Mouse (Mus musculus): ENCODE data around the gene Cpped1. TPM values are rescaled to one million over a fixed set of nuclear protein-coding genes. Genes with fewer than 3 reads are reported as not detected.

The Cpped1 gene
- polyA plus RNA-seq, 1 experiment from 2014 or later = 37.3 TPM

GRCm38 (mm10) chr16:11820791-11821190 is 88.5 kb downstream of the Cpped1 start:
- 75% methylated on average over 7 of the region's 7 CpGs for WGBS
- no peak overlapping the region for H3K9ac ChIP-seq (ENCODE audit: low read depth, low read length)
- no peak overlapping the region for H3K4me2 ChIP-seq (replicated peaks; ENCODE audit: low read depth, low read length)
- H3K4me1 ChIP-seq (ENCODE audit: control insufficient read depth, insufficient read depth, low read length) = no peaks in the 10 kb centered on the region
- no peak overlapping the region for H3K27ac ChIP-seq (ENCODE audit: low read depth, low read length)
- no peaks in the 10 kb centered on the region for H3K36me3 ChIP-seq (ENCODE audit: control insufficient read depth, insufficient read depth, low read length)
- ATAC-seq (ENCODE audit: low FRiP score, low TSS enrichment) = no peak
- H3K4me3 ChIP-seq (ENCODE audit: low read length) = no peak overlapping the region
- no peaks in the 10 kb centered on the region for H3K9me3 ChIP-seq (ENCODE audit: control insufficient read depth, low read length)
- no peaks in the 10 kb centered on the region for H3K27me3 ChIP-seq (ENCODE audit: control insufficient read depth, insufficient read depth, low read length)

DNA sequence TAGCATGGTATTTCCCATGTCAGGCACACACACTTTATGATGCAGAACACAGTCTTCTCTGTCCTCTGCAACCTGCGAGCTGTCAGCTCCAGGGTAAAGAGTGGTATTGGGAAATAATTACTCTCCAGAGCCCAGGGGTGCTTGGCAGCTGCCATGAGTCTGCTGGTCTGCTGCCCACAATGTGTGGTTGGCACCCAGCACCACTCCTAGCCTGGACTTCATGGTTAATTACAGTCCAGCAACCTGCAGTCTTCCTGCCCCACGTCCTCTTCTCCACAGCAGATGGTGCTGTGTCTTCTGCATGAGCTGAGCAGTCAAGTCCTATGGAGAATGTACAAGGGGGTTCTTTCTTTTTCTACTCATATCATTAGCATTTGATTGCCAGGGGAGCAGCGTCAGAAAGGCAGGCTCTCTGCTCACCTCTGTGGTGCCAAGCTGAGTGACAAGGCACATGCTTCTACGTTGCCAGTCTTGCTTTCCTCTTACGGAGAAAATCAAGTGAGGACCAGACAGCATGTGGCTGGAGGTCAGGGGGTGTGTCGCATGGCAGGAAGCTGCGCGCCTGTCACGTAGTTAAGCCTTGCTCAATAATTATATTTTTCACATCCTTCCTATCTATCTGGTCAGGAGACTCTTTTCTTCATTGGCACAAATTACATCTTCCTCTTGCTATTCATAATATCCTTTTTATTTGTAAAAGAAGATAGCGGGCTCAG is 94.2 kb downstream of the Cpped1 start:
- ATAC-seq (ENCODE audit: low FRiP score, low TSS enrichment) = no peak
- H3K27me3 ChIP-seq (ENCODE audit: control insufficient read depth, insufficient read depth, low read length) = no peaks in the 10 kb centered on the region
- H3K4me3 ChIP-seq (ENCODE audit: low read length) = no peak overlapping the region
- 77% methylated on average over 10 of the region's 10 CpGs for WGBS
- H3K4me2 ChIP-seq (replicated peaks; ENCODE audit: low read depth, low read length) = no peak overlapping the region
- H3K9ac ChIP-seq (ENCODE audit: low read depth, low read length) = no peak overlapping the region
- H3K27ac ChIP-seq (ENCODE audit: low read depth, low read length) = no peak overlapping the region
- no peaks in the 10 kb centered on the region for H3K36me3 ChIP-seq (ENCODE audit: control insufficient read depth, insufficient read depth, low read length)
- H3K4me1 ChIP-seq (ENCODE audit: control insufficient read depth, insufficient read depth, low read length) = no peaks in the 10 kb centered on the region
- H3K9me3 ChIP-seq (ENCODE audit: control insufficient read depth, low read length) = no peaks in the 10 kb centered on the region

- Histone ChIP-seq H3K4me1 (ENCODE audit: control insufficient read depth, insufficient read depth, low read length) (no peaks in the 10 kb centered on the region), H3K9me3 (ENCODE audit: control insufficient read depth, low read length) (no peaks in the 10 kb centered on the region), H3K9ac (ENCODE audit: low read depth, low read length) (no peak overlapping the region), H3K4me2 (replicated peaks; ENCODE audit: low read depth, low read length) (no peak overlapping the region), H3K27ac (ENCODE audit: low read depth, low read length) (no peak overlapping the region), H3K36me3 (ENCODE audit: control insufficient read depth, insufficient read depth, low read length) (no peaks in the 10 kb centered on the region), H3K4me3 (ENCODE audit: low read length) (no peak overlapping the region), H3K27me3 (ENCODE audit: control insufficient read depth, insufficient read depth, low read length) (no peaks in the 10 kb centered on the region)
- ATAC-seq (ENCODE audit: low FRiP score, low TSS enrichment) = no peak; the same call in 1 of the 2 replicates
- WGBS = 54% methylated on average over 8 of the region's 8 CpGs
Observed at GRCm38 (mm10) chr16:11812119-11812518, 97.1 kb downstream of the Cpped1 start.

DNA sequence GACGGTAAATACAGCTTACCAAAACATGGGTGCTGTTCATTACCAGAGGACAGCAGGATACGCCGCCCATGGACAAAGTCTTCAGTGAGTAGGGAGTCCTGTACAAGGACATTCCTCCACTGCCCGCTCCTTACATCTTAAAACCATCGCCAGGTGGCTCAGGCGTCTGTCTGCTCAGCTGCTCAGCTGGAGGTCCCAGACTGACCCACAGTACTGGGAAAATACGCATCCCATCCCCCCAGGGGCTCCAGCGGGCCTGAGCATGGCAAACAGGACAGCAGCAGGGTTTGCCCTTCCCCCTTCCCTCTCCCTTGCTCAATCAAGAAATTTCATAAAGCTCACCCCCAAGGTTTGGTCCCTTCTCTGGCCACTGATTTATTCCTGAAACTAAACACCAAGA is 99.6 kb downstream of the Cpped1 start:
- H3K27me3 ChIP-seq (ENCODE audit: control insufficient read depth, insufficient read depth, low read length) = no peaks in the 10 kb centered on the region
- no peaks in the 10 kb centered on the region for H3K4me1 ChIP-seq (ENCODE audit: control insufficient read depth, insufficient read depth, low read length)
- no peak for ATAC-seq (ENCODE audit: low FRiP score, low TSS enrichment)
- H3K36me3 ChIP-seq (ENCODE audit: control insufficient read depth, insufficient read depth, low read length) = no peaks in the 10 kb centered on the region
- no peaks in the 10 kb centered on the region for H3K9me3 ChIP-seq (ENCODE audit: control insufficient read depth, low read length)
- 61% methylated on average over 8 of the region's 8 CpGs for WGBS
- no peak overlapping the region for H3K27ac ChIP-seq (ENCODE audit: low read depth, low read length)
- no peak overlapping the region for H3K4me2 ChIP-seq (replicated peaks; ENCODE audit: low read depth, low read length)
- H3K9ac ChIP-seq (ENCODE audit: low read depth, low read length) = no peak overlapping the region
- H3K4me3 ChIP-seq (ENCODE audit: low read length) = no peak overlapping the region

DNA sequence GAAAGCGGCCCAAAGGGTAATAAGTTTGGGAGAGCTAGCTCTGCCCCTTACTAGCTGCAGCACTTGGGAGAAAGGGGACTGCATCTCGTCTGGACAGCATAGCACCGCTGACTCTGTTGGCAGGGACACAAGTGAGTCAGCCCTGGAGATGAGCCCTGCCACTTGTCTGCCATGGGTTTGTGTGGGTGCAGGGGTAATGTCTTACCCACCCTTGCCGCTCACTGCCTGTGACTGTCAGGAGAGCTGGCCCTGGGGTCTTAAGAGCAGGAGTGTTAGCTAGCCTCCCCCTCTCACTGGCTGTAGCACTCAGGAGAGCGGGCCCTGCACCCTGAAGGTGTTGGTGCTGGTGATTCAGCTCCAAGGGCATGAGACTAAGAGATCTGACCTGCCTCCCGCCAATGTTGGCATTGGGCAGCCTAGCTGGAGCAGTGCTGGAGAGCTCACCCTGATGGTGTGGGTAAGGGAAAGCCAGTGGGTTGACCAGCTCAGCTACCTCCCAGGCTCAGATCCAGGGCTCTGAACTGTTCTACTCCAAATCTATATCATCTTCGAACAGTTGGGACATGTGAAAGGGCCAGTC is 107.2 kb downstream of the Cpped1 start:
- no peak overlapping the region for H3K4me2 ChIP-seq (replicated peaks; ENCODE audit: low read depth, low read length)
- H3K9me3 ChIP-seq (ENCODE audit: control insufficient read depth, low read length) = no peaks in the 10 kb centered on the region
- H3K9ac ChIP-seq (ENCODE audit: low read depth, low read length) = no peak overlapping the region
- H3K27ac ChIP-seq (ENCODE audit: low read depth, low read length) = no peak overlapping the region
- no peaks in the 10 kb centered on the region for H3K4me1 ChIP-seq (ENCODE audit: control insufficient read depth, insufficient read depth, low read length)
- no peaks in the 10 kb centered on the region for H3K36me3 ChIP-seq (ENCODE audit: control insufficient read depth, insufficient read depth, low read length)
- ATAC-seq (ENCODE audit: low FRiP score, low TSS enrichment) = no peak
- no peak overlapping the region for H3K4me3 ChIP-seq (ENCODE audit: low read length)
- 92% methylated on average over 7 of the region's 7 CpGs for WGBS
- H3K27me3 ChIP-seq (ENCODE audit: control insufficient read depth, insufficient read depth, low read length) = no peaks in the 10 kb centered on the region

- H3K9ac ChIP-seq (ENCODE audit: low read depth, low read length) = no peak overlapping the region
- WGBS = 81% methylated on average over 7 of the region's 7 CpGs
Observed at GRCm38 (mm10) chr16:11795758-11796460, 113.3 kb downstream of the Cpped1 start.

DNA sequence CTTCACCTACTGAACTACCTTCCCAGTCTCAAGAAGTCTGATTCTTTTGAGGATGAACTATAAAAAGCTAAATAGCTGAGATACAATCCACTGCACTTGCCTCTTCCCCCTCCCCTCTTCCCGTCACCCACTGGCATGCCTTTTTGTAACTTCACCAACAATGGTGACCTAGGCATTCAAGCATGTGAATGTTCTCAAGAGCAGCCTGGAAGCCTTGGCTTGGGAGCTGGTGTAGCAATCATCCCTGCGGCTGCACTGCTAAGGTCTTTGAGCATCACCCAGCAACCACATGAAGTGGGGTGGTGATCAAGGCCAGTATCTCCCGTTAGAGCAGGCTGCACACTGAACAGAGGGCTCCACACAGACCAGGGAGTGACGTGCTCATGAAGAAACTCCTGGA is 114.6 kb downstream of the Cpped1 start:
- no peaks in the 10 kb centered on the region for H3K9me3 ChIP-seq (ENCODE audit: control insufficient read depth, low read length)
- H3K4me1 ChIP-seq (ENCODE audit: control insufficient read depth, insufficient read depth, low read length) = no peaks in the 10 kb centered on the region
- no peaks in the 10 kb centered on the region for H3K27me3 ChIP-seq (ENCODE audit: control insufficient read depth, insufficient read depth, low read length)
- ATAC-seq (ENCODE audit: low FRiP score, low TSS enrichment) = no peak
- H3K9ac ChIP-seq (ENCODE audit: low read depth, low read length) = no peak overlapping the region
- no peak overlapping the region for H3K27ac ChIP-seq (ENCODE audit: low read depth, low read length)
- 77% methylated on average over 4 of the region's 4 CpGs for WGBS
- H3K4me2 ChIP-seq (replicated peaks; ENCODE audit: low read depth, low read length) = no peak overlapping the region
- no peaks in the 10 kb centered on the region for H3K36me3 ChIP-seq (ENCODE audit: control insufficient read depth, insufficient read depth, low read length)
- no peak overlapping the region for H3K4me3 ChIP-seq (ENCODE audit: low read length)

More at GRCm38 (mm10) chr16:11795758-11796460, 113.3 kb downstream of the Cpped1 start:
- H3K4me2 ChIP-seq (replicated peaks; ENCODE audit: low read depth, low read length) = no peak overlapping the region
- H3K27me3 ChIP-seq (ENCODE audit: control insufficient read depth, insufficient read depth, low read length) = no peaks in the 10 kb centered on the region
- H3K9me3 ChIP-seq (ENCODE audit: control insufficient read depth, low read length) = no peaks in the 10 kb centered on the region
- no peak for ATAC-seq (ENCODE audit: low FRiP score, low TSS enrichment)
- no peak overlapping the region for H3K4me3 ChIP-seq (ENCODE audit: low read length)
- H3K4me1 ChIP-seq (ENCODE audit: control insufficient read depth, insufficient read depth, low read length) = no peaks in the 10 kb centered on the region
- H3K27ac ChIP-seq (ENCODE audit: low read depth, low read length) = no peak overlapping the region
- H3K36me3 ChIP-seq (ENCODE audit: control insufficient read depth, insufficient read depth, low read length) = no peaks in the 10 kb centered on the region

GRCm38 (mm10) chr16:11793391-11793790 is 115.9 kb downstream of the Cpped1 start:
- ATAC-seq (ENCODE audit: low FRiP score, low TSS enrichment) = no peak
- Histone ChIP-seq H3K4me2 (replicated peaks; ENCODE audit: low read depth, low read length) (no peak overlapping the region), H3K27ac (ENCODE audit: low read depth, low read length) (no peak overlapping the region), H3K9me3 (ENCODE audit: control insufficient read depth, low read length) (no peaks in the 10 kb centered on the region), H3K9ac (ENCODE audit: low read depth, low read length) (no peak overlapping the region), H3K27me3 (ENCODE audit: control insufficient read depth, insufficient read depth, low read length) (no peaks in the 10 kb centered on the region), H3K4me1 (ENCODE audit: control insufficient read depth, insufficient read depth, low read length) (no peaks in the 10 kb centered on the region), H3K36me3 (ENCODE audit: control insufficient read depth, insufficient read depth, low read length) (no peaks in the 10 kb centered on the region), H3K4me3 (ENCODE audit: low read length) (no peak overlapping the region)
- WGBS = 52% methylated on average over 2 of the region's 2 CpGs

DNA sequence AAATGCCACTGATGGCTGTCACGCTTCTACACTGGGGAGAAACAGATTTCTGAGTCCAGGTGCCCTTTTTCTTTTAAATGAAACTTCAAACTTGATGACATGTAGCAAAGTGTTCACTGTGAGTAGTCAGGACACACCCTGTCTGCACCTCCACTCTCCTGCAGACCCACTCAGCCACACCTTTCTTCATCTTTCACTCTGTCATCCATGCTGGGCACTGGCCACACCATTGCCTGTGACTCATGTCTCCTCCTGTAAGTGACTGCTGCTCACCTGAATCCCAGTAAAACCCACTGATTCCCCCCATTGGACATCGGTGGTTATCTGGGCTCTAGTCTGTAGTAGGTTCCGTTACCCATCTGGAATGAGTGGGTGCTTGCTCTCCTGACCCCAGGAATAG is 118.8 kb downstream of the Cpped1 start:
- no peak overlapping the region for H3K27ac ChIP-seq (ENCODE audit: low read depth, low read length)
- no peak overlapping the region for H3K9ac ChIP-seq (ENCODE audit: low read depth, low read length)
- H3K4me3 ChIP-seq (ENCODE audit: low read length) = no peak overlapping the region
- H3K4me1 ChIP-seq (ENCODE audit: control insufficient read depth, insufficient read depth, low read length) = no peaks in the 10 kb centered on the region
- ATAC-seq (ENCODE audit: low FRiP score, low TSS enrichment) = no peak
- H3K36me3 ChIP-seq (ENCODE audit: control insufficient read depth, insufficient read depth, low read length) = no peaks in the 10 kb centered on the region
- no peak overlapping the region for H3K4me2 ChIP-seq (replicated peaks; ENCODE audit: low read depth, low read length)
- H3K27me3 ChIP-seq (ENCODE audit: control insufficient read depth, insufficient read depth, low read length) = no peaks in the 10 kb centered on the region
- H3K9me3 ChIP-seq (ENCODE audit: control insufficient read depth, low read length) = no peaks in the 10 kb centered on the region
- WGBS = 89% methylated on average over 3 of the region's 3 CpGs
